Mouse (Mus musculus) C2C12 (cell line): ENCODE data around the gene Fgfbp1.

ENCODE experiments used
- CTCF ChIP-seq: IDR thresholded peaks from one replicate; pipeline ENCODE4 v1.5.1; 2011; ENCODE audit not compliant: control insufficient read depth, insufficient read depth, insufficient read length
- USF1 ChIP-seq: IDR thresholded peaks from one replicate; pipeline ENCODE4 v1.6.1; 2011; ENCODE audit warnings: low read depth, mild to moderate bottlenecking, control low read depth, moderate library complexity

DNA sequence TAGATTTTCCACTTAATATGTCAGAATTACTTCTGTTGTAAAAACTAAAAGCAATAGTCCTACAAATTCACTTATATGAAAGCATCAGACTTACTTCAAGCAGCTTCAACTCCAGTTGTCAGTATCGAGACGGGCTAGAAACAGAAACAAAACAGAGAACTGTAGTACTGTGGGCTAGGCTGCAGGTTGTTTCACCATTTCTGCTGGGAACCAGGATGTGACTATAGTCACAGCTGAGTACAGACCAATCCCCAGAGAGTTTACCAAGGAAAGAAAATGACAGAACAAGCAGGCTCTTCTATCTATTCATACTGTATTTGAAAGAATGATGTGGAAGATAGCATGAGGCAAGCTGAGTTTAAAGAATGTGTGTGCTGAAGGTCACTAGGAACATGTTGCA, 13.4 kb upstream of the Fgfbp1 start:
- TF ChIP-seq USF1 (no peak), CTCF (no peak)
